Mouse (Mus musculus) right cerebral cortex, postnatal 25 days (tissue): Measurements from ENCODE around the gene Baiap3.

Experiments used
- DNase-seq: peaks from one replicate; pipeline ENCODE4 v3.0.0; 2022

Gene Baiap3

DNA sequence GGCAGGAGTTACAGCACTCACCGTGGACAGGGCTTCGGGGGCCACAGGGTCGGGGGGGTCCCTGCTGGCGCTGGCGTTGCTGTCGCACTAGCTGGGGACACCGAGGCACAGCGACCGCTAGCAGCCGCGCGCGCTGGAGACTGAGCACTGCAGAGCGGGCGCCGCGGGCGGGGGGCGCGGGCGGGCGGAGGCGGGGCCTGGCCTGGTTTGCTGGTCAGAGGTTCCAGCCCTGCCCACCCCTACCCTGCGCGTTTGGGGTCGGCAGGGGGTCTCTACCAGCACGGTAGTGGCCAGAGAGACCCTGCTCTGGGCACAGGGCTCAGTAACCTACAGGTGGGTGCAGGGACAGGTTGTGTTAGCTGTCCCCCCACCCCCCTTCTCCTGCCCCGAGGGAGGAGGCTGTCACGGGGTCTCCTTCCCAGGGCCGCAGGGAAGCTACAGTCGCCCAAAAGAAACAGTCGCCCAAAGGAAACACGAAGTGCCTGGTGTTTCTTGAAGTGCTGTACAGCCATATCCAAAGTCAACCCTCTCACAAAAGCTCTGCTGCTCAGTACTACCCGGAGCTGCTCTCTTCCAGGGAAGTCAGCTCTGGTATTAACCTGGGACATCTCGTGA lies at the start of gene Baiap3:
Baiap3 (minus strand) TSS at position 225 of the 615 bp plus-strand sequence.
- DNase-seq, result no peak

DNA sequence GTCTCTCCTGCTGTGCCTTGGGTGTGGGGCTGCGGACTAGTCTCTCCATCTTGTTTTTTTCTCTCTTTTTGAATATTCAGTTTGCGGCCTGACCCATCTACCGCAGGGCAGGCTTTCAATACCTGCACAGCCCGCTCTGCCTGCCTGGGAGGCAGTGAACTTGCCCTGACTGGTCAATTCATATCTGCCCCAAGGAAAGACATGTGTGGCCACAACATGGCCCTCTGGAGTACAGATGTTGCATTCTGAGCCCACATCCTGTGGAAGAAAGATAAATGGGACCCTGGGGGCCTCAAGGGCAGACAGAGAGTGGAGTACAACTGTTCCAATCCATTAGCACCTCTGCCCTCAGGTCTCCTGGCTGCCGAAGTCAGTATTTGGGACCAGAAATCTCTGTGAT lies 41.9 kb upstream of the Baiap3 start, which contains the start of gene Prss34:
Prss34 (plus strand) TSS at position 301 of the 400 bp plus-strand sequence.
- DNase-seq, result no peak

DNA sequence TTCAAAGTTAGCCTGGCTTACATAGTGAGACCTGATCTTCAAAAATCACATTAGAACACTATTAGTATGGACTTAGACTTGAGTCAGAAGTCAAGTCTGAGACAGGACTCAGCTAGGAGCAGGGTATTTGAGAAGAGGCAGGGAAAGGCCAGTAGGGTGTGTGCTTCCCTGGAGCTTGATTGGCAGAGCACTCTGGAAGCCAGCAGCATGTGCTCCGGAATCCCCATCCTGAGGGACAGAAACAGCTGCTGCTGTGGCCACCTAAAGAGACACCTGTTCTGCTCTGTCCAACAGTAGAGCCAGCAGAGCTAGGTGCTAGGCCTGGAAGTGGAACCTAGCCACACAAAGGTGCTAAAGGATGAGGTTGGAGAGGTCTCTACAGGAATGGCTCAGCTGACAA lies 37.9 kb upstream of the Baiap3 start:
- no peak for DNase-seq

DNA sequence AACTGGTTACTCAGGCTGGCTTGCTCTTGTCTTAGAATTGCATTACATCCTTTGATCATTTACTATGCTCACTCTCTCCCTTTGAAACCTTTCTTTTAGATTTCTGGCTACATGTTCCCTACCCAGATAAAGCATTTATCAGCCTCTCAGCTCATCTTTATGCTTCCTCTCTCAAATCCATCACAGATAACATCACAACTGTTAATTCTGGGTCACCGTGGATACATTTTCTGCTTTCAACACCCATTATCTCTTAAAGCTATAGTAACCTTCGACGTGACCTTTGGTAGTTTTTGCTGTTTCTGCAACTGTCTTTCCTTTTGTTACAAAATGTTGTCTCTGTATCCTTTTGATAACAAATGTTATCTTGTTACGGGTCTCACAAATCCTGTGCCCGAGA lies 37.3 kb upstream of the Baiap3 start:
- no peak for DNase-seq

DNA sequence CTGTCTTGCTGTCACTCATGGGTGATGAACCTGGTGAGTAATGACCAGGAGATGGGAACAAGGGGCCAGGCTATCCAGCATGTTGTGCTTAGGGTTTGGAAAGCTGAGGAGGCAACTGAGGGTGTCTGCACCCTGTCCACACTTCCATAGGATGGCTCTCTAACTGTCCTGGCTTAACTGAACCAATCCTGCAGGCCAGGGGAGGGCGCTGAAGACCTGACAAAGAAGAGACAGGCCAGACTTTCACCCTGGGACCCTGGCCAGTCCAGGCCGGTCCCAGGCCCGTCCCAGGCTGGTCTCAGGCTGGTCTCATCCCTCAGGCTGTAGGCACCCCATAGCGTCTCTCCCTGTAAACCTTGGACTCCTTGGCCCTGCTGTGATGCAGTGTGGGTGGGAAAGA lies 34.2 kb upstream of the Baiap3 start:
- no peak for DNase-seq

DNA sequence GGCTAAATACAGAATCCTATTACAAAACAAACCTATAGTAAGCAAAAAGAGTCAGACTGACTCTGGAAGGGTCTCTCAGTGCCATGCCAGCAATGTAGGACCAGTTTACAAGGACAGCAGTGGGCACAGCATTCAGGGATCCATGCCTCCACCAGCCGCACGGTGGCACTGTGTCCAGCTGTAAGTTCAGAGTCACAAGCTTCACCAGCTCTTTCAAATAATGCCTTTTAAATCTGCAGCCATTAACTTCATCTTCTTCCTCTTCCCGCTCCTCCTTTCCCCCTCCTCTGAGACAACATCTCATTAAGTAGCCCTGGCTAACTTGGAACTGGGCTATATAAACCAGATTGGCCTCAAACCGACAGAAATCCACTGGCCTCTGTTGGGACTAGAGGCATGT lies 32.7 kb upstream of the Baiap3 start:
- peak; percentile 44 for DNase-seq

DNA sequence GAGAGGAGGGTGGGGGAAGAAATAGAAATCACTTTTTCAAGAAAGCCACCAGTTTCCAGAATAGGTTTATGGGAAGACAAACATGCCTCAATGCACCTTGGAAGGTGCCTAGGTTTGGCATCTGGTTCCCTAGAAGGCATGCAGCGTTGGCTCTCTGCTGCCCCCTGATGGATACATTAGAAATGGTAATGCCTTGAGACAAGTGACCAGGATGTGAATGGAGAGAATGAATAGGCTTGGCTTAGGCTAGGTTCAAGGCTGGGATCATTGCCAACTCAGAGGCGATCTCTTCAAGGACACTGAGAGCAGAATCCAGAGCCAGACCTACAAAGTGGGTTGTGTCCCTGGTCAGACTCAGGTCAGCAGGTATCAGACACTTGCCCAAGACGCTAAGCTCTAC lies 28.9 kb upstream of the Baiap3 start:
- peak; percentile 20 for DNase-seq

DNA sequence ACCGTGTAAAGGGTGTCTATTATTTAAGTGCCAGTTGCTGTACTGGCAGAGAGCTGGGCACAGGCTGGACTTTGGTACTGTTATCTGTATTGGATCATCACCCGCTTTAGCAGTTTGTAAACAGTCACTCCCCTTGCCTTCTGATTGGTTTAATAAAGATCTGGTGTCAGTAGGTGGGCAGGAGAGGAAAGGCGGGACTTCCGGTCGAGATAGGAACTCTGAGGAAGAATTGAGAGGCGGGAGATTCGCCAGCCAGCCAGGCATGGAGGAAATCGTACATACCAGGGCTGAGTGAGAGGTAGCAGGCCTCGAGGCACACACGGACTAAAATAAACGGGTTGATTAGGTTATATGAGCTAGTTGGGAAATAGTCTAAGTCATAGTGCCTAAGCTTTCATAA lies 26.0 kb upstream of the Baiap3 start:
- DNase-seq, result no peak

DNA sequence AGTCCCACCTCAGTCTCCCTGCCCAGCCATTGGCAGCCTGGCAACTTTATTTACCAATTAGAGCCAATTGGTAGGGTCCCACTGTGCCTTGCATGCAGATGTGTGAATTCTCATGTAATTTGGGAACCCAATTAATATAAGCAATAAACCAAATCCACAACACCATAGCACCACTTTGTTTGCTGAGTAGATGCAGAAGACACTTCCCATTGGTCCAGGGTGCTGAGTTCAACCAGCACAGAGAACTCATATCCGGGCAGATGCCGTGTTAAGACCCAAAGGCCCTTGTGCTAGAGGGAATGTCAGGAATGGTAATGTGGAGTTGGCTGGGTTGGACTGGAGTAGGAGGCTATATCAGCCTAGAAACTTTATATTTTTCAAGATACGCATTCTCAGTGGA lies 19.7 kb upstream of the Baiap3 start:
- no peak for DNase-seq

DNA sequence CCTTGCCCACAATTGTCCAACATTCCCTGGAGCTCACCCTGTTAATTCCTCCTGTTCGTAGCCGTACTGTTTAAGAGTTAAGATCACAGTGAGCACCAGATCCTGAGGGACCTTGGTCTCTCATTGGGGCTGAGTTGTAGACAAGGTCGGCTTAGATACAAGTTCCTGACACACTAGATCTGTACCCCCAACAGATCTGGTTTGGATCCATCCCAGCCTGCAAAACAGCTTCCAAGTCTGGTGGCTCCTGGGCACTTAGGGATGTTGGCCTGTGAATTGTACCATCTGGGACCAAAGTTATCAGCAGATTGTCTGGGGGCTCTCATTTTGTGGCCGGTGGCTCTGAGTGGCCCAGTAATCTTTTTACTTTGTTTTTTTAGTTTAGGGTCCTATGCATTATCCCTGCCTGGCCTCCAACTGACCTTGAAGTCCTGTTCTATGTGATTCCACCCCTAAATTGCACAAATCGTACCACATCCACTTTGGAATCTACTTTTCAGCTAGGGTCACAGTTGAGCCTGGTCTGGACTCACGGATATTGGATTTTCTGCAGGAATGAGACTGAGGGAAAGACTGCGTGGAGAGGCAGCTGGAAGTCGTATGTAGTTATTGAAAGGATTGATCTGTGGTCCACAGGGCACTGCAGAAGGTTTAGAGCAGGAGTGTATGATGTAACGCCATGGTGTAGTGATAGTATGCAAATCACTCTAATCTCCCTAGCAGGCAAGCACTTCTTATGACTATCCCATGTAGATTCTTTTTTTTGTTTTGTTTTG lies 18.6 kb upstream of the Baiap3 start, which contains the start of gene Ube2i:
Ube2i (minus strand) TSS at position 52 of the 776 bp plus-strand sequence.
- no peak for DNase-seq

DNA sequence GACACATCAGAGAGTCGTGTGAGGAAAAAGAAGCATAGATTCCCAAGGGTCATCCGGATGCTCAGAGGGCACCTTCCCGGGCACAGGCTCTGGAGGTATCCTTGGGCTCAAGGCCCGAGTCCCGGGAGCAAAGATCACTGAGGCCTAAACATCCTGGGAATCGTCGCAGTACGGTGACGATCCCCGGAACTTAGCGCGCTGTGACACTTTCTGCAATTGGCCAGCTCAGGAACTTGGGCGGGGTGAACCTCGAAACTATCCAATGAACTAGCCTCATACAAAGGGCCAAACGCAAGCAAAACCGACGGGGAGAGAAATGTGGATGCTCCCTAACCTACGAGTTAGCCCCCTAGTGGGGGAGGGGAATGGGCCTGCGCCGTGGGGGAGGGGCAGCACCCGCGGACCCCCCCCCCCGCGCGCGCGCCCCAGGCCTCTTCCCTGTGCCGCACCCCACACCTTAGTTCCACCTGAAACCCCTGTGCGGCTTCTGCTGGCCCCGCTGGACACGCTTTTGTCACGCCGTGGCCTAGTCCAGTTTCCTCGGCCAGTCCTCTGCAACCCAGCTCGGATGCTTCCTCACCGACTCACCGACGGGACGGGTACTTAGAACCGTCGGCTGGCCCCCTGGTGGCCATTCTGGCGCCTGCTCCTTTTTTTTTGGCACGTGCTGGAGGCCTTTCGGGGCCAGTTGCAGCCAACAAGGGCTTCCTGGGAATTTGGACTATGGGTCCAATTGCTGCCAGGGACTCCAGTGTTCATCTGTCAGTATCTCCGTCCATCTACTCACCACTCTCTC lies 17.7 kb upstream of the Baiap3 start:
- DNase-seq, result peak; percentile 94

DNA sequence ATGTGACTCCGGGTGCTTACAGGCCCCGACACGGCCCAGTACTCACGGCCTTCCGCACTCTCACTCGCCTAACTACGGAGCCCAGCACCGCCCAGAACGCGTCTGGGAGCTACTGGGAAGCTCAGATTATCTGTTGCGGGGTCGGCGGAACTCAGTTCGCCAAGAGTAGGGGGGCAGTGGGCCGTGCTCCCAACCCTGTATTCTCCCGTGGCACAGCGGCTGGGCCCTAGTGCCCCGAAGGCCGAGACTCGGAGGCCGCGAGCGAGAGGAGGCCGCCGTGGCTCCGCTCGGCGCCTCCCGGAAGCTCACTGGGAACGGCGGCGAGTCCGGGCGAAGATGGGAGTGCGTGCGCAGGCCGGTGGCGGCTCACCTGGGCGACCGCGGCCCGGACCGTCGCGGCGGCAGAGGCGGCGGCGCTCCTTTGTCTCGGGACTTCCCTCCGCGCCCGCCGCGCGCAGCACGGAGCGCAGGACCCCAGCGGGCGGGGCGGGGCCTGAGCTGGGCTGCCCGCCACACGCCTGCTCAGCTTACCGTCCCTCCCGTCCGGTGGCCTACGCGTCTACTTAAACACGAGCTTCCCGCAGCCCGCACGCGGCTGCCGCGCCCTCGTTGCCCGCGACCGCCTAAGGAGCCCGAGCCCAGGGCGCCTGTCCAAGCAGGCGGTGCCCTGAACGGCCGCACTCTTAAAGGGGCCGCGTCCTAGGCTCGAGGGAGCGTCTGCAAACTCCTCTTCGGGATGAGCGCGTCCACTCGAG lies 17.0 kb upstream of the Baiap3 start:
- DNase-seq, result peak; percentile 93

DNA sequence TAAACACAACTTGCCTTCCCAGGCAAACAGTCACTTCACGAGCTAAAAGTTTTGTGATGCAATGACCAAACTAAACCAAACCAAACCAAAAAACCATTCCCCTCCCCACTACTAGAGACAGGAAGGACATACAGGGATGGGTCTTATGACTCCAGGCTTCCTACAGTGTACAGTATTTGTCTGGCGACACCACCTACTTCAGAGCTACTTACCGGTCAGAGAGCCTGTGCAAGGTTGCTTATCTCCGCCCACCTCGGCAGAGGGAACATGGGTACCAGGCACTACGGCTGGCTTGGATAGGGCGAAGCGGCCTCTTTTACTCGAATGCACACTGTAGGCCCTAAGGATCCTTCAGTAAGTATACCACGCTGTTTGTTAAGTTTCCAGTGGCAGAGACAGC lies 16.2 kb upstream of the Baiap3 start:
- DNase-seq, result no peak

DNA sequence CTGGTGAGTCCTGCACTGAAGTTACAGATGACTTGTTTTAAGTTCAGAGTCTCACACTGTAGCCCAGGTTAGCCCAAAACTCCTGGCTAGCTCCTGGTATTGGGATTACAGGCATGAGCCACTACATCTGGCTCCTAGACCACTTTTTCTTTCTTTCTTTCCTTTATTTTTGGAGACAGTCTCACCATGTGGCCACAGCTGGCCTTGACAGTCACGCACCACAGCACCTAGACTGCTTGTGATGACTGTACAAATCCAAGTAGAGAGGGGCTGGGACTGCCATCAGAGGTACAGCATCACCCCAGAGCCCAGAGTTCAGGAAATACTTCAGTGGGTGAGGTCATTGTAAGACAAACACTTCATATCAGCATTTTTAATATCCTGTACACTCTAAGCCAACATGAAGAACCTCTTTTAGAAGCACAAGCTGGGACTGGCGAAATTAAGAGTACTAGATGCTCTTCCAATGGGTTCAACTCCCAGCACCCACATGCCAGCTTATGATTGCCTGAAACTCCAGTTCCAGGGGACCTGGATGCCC lies 14.7 kb upstream of the Baiap3 start:
- DNase-seq, result no peak

DNA sequence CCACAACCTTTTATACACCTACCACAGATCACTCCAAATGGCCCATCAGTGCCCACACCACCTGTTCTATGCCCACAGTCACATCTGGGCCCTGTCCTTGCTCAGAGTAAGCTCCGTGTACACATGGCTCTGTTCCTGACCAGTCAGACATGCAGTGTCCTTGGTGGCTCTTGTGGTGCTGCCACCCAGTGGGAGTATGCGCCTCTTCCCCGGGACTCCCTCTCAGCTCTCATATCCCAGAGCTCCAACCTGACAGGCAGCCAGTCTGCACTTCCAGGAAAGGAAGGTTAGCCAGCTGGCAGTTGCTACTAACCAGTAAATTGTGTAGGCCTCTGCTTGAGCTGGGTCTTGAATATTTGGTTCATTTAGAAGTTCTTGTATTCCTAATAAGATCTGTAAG lies 8.3 kb upstream of the Baiap3 start:
- DNase-seq, result no peak

DNA sequence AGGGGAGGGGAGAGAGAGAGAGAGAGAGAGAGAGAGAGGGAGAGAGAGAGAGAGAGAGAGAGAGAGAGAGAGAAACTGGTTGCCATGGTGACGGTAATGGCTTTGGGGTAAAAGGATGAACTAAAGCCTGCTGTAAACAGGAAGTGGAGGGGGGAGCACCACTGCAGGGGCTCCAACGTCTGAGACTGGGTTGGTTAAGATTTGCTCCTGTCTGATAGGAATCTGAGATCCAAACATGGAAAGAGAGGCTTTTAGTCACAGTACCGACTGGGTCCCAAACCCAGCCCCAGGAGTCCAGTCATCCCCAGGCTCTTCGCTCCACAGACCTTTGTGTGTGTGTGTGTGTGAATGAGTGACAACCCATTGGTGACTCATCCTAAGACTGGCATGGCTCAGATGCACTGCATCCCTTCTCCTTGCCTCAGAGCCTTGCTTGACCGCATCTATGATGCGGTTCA lies 1.7 kb upstream of the Baiap3 start:
- no peak for DNase-seq

DNA sequence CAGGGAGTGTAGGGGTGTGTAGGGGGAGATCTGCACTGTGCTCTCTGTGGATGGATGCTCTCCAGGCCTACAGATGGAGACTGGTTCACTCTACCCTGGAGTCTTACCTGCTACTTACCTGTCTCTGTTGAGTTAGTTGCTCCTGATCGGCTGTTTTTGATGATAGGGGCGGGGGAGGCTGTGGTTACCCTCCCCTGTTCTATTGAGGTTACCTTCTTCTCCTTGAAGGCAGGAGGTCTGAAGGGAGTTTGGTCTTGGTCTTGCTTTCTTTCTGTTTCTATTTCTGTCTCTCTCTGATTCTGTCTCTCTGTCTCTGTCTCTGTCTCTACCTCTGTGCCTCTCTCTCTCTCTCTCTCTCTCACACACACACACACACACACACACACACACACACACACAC lies 1.1 kb downstream of the Baiap3 start:
- no peak for DNase-seq

DNA sequence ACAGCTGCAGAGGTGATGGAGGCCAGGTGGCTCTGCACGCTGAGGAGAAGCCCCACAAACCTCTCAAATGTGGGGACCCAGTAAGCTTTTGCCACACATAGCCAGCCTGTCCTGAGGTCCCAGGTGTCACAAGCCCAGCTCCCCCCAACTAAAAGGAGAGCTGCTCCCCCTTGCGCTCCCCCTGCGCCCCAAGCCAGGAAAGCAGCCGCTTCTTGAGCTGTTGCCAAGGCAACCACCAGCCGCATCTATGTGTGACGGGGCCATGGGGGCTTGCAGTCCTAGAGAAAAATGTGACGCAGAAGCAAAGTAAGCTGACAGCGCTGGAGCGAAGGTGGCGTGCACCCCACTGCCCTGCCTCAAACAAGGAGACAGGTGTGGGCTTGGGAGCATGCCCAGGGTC lies 2.4 kb downstream of the Baiap3 start:
- peak; percentile 39 for DNase-seq

DNA sequence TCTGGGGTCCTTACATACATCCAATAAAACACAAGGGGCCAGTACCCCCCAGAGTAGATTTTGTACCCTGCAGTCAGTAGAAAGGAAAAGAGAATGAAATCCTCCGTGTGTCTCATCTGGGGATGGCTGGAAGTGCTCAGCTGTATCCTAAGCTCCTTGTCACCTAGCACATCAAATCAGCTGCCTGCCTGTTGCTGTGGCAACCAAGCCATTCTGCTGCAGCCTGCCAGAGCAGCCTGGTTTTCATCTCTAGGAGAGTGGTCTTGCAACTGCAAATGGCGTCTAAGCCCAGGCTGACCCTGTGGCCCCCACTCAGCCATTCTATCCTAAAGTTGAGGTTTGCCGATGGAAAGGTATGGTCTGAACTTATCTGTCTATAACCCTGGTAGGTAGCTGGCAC lies 3.5 kb downstream of the Baiap3 start:
- DNase-seq, result no peak

DNA sequence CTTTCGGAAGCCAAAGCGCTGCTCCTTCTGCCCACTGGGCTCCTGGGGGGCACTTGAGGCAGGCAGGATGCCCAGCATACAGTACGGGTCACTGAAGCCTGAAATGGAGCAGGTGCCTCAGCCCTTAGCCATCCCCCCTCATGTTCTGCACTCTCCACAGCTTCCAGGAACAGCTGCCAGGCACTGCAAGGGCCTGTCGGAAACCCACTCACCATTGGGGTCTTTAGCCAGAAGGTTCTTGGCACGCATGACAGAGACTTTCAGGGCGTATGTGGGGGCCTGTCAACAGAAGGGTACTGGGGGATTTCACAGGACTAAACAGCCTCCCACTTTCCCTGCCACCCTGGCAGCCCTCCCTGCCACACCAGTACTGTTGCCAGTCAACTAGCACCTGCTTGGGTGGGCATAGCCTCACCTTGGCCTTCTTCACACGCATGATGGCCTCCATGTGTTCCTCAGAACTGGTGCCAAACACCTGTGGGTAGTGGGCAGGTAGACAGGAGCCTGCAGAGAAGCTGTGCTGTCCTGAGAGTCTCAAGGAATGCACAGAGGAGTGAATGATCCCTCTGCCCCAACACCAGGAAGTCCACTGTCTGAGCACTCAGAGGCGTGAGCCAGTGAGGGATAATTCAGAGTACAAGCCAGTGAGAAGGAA lies 5.9 kb downstream of the Baiap3 start:
- DNase-seq, result no peak

DNA sequence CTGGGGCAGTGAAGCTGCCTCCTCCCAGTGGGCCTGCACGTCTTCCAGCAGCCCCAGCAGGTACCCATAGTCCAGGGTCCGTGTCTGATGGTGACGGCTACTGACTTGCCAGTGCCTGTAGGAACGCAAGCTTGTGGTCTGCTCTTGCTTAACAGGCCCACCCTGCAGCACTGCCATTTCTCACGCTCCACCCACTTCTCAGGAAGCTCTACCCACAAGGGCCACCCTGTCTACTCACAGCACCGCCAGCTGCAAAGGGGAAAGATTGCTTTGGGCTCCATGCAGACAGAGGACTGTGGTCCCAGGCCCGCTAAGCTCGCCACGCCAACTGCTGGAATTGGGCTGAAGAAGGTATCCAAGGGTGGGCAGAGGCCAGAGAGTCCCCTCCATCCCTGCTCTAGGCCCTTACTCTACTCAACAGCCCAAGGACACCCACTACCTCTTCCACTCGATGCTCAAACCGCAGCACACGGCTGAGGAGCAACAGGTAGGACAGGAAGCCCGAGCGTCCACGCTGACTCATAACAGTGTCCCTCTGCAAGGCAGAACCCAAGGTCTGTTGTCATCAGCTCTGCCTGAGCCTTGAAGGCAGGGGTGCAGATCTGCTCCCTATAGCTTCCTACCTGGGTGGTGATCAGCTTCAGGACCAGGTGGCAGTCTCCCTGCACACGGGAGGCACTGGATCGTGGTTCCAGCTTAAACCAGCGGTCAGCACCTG lies 8.0 kb downstream of the Baiap3 start:
- DNase-seq, result no peak
